Mouse (Mus musculus) retina, embryonic 14.5 days (tissue): ENCODE measurements around the gene Apoe.
A peak's percentile ranks its signal among the peaks of the same experiment; 100 is the strongest.

ENCODE experiments used
- DNase-seq: peaks from one replicate; pipeline ENCODE4 v3.0.0-alpha.2; 2015; ENCODE audit warnings: low spot score

Gene Apoe

GRCm38 (mm10) chr7:19698907-19699826, at the start of gene Apoe:
Gene Apoe, minus strand, starts transcription at chr7:19699188.
- DNase-seq = peak; percentile 49

- peak; percentile 18 for DNase-seq
Observed at GRCm38 (mm10) chr7:19747420-19748218, 48.6 kb upstream of the Apoe start.

DNA sequence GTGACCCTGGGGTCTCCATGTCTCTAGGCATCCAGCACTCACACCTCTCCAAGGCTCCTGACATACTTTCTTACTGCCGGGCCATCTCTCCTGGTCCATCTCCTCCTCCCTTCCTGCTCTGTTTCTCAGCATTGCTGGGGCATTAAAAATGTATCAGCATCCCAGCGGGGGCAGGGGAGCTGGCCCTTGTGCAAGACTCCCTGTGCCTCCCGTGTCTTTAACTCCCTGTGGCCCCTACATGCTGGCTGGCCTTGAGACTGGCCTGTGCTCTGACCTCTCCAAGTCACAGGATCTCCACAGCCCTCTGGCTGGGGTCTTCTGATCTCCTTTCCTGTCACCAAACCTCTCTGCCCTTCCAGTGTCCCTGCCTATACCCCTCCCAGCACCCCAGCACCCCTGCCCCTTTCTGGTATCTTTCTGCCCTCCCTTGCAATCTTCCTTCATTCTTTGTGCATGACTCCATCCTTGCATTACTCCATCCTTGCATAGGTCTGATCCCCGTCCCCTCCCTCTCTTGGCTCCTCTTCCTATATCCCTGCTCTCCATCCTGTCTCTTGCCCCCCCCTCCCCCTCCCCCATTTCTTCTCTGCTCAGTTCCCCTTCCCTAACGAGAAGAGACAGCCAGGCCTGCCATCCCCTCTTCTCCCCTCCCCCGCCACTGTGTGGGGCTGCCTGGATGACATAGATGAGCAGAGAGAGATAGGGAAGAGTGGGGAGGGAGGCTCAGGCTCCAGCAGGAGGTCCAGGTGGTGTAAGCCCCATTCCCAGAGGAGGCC, 47.6 kb upstream of the Apoe start:
- peak; percentile 64 for DNase-seq

GRCm38 (mm10) chr7:19745971-19746370, 47.0 kb upstream of the Apoe start:
- DNase-seq = no peak

- peak; percentile 31 for DNase-seq
Observed at GRCm38 (mm10) chr7:19744590-19745385, 45.8 kb upstream of the Apoe start.

DNA sequence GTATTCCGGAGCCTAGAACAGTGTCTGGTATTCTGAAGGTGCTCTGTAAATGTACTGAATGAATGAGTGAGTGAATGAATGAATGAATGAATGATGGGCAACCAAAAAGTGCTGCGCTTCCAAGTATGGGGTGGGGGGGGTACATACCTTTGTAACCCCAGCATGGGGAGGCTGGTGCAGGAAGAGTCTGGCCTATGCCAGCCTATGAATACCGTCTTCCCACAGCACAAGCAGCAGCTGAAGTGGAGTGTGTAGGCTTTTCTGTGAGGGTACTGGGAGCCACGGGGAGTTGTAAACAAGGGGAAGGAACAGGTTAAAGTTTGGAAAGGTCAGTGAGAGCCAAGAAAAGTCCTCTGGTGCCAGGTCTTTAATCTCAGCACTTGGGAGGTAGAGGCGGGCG, 44.8 kb upstream of the Apoe start:
- no peak for DNase-seq

DNA sequence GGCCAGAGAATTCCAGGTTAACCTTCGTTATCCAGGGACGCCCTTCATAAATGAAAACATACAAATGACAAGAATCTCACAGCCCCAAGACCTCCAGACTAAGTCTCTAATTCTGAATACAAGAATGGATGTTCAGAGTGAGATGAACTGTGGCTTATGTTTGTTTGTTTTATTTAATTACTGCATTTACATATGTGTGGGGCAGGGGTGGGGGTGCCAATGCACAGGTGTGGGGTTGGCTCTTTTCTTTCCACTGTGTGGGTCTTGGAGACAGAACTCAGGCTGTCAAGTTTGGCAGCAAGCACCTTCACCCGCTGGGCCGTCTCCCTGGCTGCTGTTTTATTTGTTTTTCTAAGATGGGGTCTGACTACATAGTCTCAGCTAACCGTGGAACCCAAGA, 43.5 kb upstream of the Apoe start:
- DNase-seq = no peak

- no peak for DNase-seq
Observed at GRCm38 (mm10) chr7:19741329-19742031, 42.5 kb upstream of the Apoe start.

- DNase-seq = no peak
Observed at GRCm38 (mm10) chr7:19740269-19740668, 41.3 kb upstream of the Apoe start.

GRCm38 (mm10) chr7:19738771-19739170, 39.8 kb upstream of the Apoe start:
- DNase-seq = no peak

DNA sequence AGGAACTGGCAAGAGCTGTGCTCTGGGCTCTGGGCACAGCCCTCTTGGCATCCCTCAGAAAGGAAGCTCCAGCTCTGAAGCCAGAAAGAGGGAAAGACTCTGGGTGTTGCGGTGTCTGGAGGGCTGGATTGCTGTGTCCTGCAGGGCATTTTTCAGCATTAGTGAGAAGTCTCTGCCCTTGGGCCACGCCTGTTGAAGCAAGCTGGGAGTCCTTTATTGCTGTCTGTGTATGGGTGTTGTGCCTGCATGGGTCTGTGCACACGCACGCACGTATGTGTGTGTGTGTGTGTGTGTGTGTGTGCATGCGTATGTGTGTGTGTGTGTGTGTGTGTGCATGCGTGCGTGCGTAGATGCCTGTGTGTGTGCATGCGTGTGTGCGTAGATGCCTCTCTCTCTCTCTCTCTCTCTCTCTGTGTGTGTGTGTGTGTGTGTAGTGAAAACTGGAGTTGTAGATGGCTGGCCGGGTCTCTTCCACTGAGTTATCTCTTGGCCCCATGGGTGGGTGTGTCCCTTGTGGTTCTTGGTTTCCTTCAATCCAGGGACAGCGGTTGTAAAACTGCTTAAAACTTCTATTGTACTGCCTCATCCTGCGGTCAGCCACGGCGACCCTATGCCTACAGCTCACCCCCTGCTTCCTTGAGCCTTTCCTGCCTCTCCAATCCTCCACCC, 37.5 kb upstream of the Apoe start:
- no peak for DNase-seq

DNA sequence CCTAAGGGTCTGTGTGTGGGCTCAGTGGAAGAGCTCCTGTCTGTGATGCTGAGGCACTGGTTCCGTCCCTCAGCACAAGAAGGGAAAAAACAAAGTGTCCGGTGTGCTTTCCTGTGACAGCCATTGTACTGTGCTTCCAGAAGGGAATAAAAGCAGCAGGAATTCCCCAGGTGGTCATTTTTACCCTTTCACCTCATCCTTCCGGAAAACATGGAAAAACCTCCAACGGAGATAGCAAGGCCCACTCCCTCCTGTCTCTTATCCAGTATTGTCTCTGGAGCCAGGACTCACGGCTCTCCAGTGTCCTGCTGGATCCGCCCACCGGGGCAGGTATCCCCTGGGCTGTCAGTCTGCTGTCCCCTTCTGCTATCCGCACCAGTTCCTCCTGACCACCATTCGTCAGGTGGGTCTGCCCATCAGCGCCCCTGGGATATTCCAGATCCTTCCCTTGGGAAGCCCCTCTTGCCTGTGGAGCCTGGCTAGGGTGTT, 35.2 kb upstream of the Apoe start:
- DNase-seq = no peak

- DNase-seq = no peak
Observed at GRCm38 (mm10) chr7:19726541-19726940, 27.6 kb upstream of the Apoe start.

- DNase-seq = no peak
Observed at GRCm38 (mm10) chr7:19724167-19724566, 25.2 kb upstream of the Apoe start.

DNA sequence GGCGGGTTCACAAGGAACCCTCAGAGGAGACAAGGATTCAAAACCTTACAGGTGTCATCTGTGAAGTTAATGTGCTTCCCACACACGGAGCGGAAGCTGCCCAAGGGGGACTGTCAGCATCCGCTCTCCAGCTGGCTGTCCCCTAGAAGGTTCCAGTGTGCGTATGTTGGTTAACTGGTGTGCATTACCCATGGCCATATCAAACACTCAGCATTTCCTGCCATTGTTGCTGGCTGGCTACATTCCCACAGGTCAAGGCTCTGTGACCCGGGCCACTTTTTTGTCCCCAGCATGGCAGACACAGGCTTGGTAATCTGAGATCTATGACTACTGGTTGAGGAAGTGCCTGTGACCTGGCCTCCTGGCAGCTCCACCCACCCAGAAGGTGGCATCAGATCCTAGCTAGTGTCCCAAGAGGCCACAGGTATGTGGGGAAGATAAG, 23.8 kb upstream of the Apoe start:
- DNase-seq = no peak

GRCm38 (mm10) chr7:19719200-19719599, 20.2 kb upstream of the Apoe start:
- no peak for DNase-seq

GRCm38 (mm10) chr7:19718297-19718952, 19.4 kb upstream of the Apoe start:
- no peak for DNase-seq

- no peak for DNase-seq
Observed at GRCm38 (mm10) chr7:19717346-19717745, 18.4 kb upstream of the Apoe start.

- DNase-seq = no peak
Observed at GRCm38 (mm10) chr7:19716822-19717221, 17.8 kb upstream of the Apoe start.
